Mouse (Mus musculus) testis, adult 2 months (tissue): Measurements from ENCODE around the gene Pcif1.

Experiments
- CTCF ChIP-seq: fragments of 200-500 bp; IDR thresholded peaks from 2 replicates; pipeline ENCODE4 v1.5.1; 2012; ENCODE audit warnings: low read depth, mild to moderate bottlenecking, inconsistent platforms, low read length, moderate library complexity; ENCODE audit not compliant: control insufficient read depth, insufficient read depth, insufficient replicate concordance
- POLR2A ChIP-seq: fragments of 200-500 bp; IDR thresholded peaks from 2 replicates; pipeline ENCODE4 v1.6.1; 2012; ENCODE audit warnings: low read depth, mild to moderate bottlenecking, inconsistent platforms, low read length, moderate library complexity; ENCODE audit not compliant: control insufficient read depth

- TF ChIP-seq CTCF (no peak), POLR2A (no peak)
These were observed 33.0 kb downstream of the Pcif1 start for GRCm38 (mm10) chr2:164912151-164912550.
